Comparison of ENCODE assay signal across 10 mouse cellular contexts in the genomic region with DNA sequence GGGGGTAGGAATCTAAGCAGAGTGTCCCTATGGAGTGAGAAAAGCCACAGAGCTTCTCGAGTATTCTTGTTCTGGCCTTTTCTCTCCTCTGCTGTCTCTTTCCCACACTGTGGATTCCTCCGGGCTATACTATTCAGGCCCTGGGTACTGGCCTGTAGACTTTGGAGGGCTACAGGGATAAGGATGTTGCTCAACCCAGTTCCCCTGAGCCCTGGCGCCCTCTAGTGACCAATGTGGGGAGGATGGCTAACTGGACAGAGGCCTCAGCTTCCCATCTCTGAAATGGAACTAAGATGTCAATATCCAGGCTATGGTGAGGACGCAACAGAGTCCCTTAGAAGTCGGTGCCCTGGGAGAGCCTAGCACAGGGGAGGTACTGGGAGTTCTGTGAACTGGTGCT. TPM values are rescaled to one million over a fixed set of nuclear protein-coding genes. Genes with fewer than 3 reads are reported as not detected.
A peak's percentile ranks its signal among the peaks of the same experiment; 100 is the strongest.
DNase-seq lines count a peak whose midpoint lies in the region; ATAC-seq lines count a peak whose summit lies in the region.
"Had no signal": no experiment of that assay in that cellular context is flagged by ENCODE, and none has a peak within 500 bp of the region (broad histone marks: within the 10 kb centered on the region; RNA-seq: fewer than 3 reads in every experiment).

No protein-coding gene starts in this region.

- no peaks in the 10 kb centered on the region; the same call in 1 of the 2 replicates for H3K4me1 ChIP-seq in lung, embryonic 15.5 days

- no peak overlapping the region for H3K4me2 ChIP-seq in lung, embryonic 15.5 days

- H3K4me3 ChIP-seq in lung, embryonic 15.5 days: no peak overlapping the region

- H3K9ac ChIP-seq in lung, embryonic 15.5 days: no peak overlapping the region

- 30% methylated on average over 5 of the region's 5 CpGs for WGBS in lung, embryonic 15.5 days

- no peaks in the 10 kb centered on the region for H3K36me3 ChIP-seq in lung, embryonic 15.5 days

- 0 out of 2 replicates have a peak overlapping the region, but pooled peaks have one; percentile 6 for H3K27ac ChIP-seq in lung, embryonic 15.5 days

- peaks cover 13% of the 10 kb centered on the region; the same call in 1 of the 2 replicates for H3K27me3 ChIP-seq in lung, embryonic 15.5 days

- intact Hi-C loops in heart, postnatal 25 days (cut with DNase I): loop anchor here (2.0 kb wide), 1 partner anchor 19 kb away; no protein-coding TSS in a partner anchor

- no peak for DNase-seq in cerebellum, adult 9-11 months
- peak; percentile 25 for DNase-seq in right cerebral cortex, postnatal 25 days
- DNase-seq in right cerebral cortex, adult 18-20 months: no peak
- DNase-seq in cerebellum, postnatal 36 days: peak; percentile 54 to 67
- DNase-seq in heart, postnatal 25 days (ENCODE audit: low spot score): peak; percentile 44
- peak; percentile 62 for DNase-seq in testis, postnatal 14 days (ENCODE audit: low spot score)

- ATAC-seq in cerebellum, adult (ENCODE audit: insufficient number of reproducible peaks, low FRiP score, low TSS enrichment): 0 out of 2 replicates have a peak, but pooled peaks have one; percentile 40
- ATAC-seq in lung, embryonic 15.5 days (ENCODE audit: borderline replicate concordance, extremely low read depth, low FRiP score, low TSS enrichment): peak; percentile 49; the same call in 1 of the 2 replicates

- no peaks in the 10 kb centered on the region for H3K9me3 ChIP-seq in lung, embryonic 15.5 days

RNA-seq across cellular contexts. Expression of a gene that starts 0.6 kb away (rescaled TPM):
- total RNA-seq in heart, postnatal 25 days (2021): 1 to 10 TPM; 3.7 TPM
- 7.6 and 8.6 TPM in 2 replicates for polyA plus RNA-seq in lung, embryonic 15.5 days (2015; fragmentation: Nextera tagmentation; extraction: Ambion mirVana)

RNA-seq across cellular contexts. Expression of a gene that starts 17.9 kb away (rescaled TPM):
- under 1 TPM in 1 of 2 experiments, not detected in 1; 0.20 TPM for total RNA-seq in heart, postnatal 25 days (2021)
- 0.13 and 0.30 TPM in 2 replicates for polyA plus RNA-seq in lung, embryonic 15.5 days (2015; fragmentation: Nextera tagmentation; extraction: Ambion mirVana)

RNA-seq across cellular contexts. Expression of a gene that starts 22.5 kb away (rescaled TPM):
- under 1 TPM in 1 of 2 experiments, not detected in 1; 0.13 TPM for total RNA-seq in heart, postnatal 25 days (2021)
- 0.05 TPM in 2 replicates for polyA plus RNA-seq in lung, embryonic 15.5 days (2015; fragmentation: Nextera tagmentation; extraction: Ambion mirVana)
- total RNA-seq: left cerebral cortex, postnatal 14 days had no signal
- polyA plus RNA-seq: stomach, embryonic 14.5 days had no signal

RNA-seq across cellular contexts. Expression of a gene that starts 28.7 kb away (rescaled TPM):
- total RNA-seq in heart, postnatal 25 days (2021): not detected
- 0.67 and 1.1 TPM in 2 replicates for polyA plus RNA-seq in lung, embryonic 15.5 days (2015; fragmentation: Nextera tagmentation; extraction: Ambion mirVana)

Comparison
In these comparisons a context has a peak if more than half of its experiments do, and no peak if none do; other contexts are left out.
1. DNase-seq: peak in right cerebral cortex, postnatal 25 days (single experiment), cerebellum, postnatal 36 days (2 of 2), heart, postnatal 25 days (single experiment) and testis, postnatal 14 days (single experiment); none in cerebellum, adult 9-11 months (single experiment) and right cerebral cortex, adult 18-20 months (single experiment).